18 mouse cellular contexts compared by ENCODE assay signal in genomic region chr11:69653399-69653798, GRCm38 (mm10). TPM values are rescaled to one million over a fixed set of nuclear protein-coding genes. Genes with fewer than 3 reads are reported as not detected.
DNase-seq lines count a peak whose midpoint lies in the region; ATAC-seq and TF ChIP-seq lines count a peak whose summit lies in the region.
"Had no signal": no experiment of that assay in that cellular context is flagged by ENCODE, and none has a peak within 500 bp of the region (broad histone marks: within the 10 kb centered on the region; RNA-seq: fewer than 3 reads in every experiment).

No protein-coding gene starts in this region.

- H3K9me3 ChIP-seq in forebrain, embryonic 13.5 days (replicated peaks), result no peaks in the 10 kb centered on the region
- H3K9me3 ChIP-seq in forebrain, embryonic 14.5 days (replicated peaks; ENCODE audit: control insufficient read depth, low read length), result no peaks in the 10 kb centered on the region
- H3K9me3 ChIP-seq in kidney, embryonic 16.5 days (ENCODE audit: low read length), result no peaks in the 10 kb centered on the region
- H3K9me3 ChIP-seq: heart, embryonic 15.5 days; hindbrain, embryonic 15.5 days; lung, embryonic 15.5 days had no signal

- H3K36me3 ChIP-seq in forebrain, embryonic 13.5 days (ENCODE audit: poor library complexity, severe bottlenecking), result peaks cover 93% of the 10 kb centered on the region
- H3K36me3 ChIP-seq in forebrain, embryonic 14.5 days (ENCODE audit: control insufficient read depth, insufficient read depth, low read length), result peaks cover 90% of the 10 kb centered on the region
- H3K36me3 ChIP-seq in kidney, embryonic 16.5 days (ENCODE audit: insufficient read depth, low read length), result peaks cover 71% of the 10 kb centered on the region

- no peak for DNase-seq in forebrain, embryonic 14.5 days (ENCODE audit: low spot score)
- no peak for DNase-seq in kidney, postnatal 25 days
- DNase-seq in brain, embryonic 14.5 days (ENCODE audit: low read depth), result peak; percentile 18
- DNase-seq in retina, postnatal 7 days (ENCODE audit: low read depth, low spot score), result peak; percentile 62
- DNase-seq in lung, adult 2 months, result no peak
- DNase-seq: adrenal gland, adult 2 months; B cell, adult 2 months; gastrocnemius, postnatal 36 days; kidney, adult 9 months; right cerebral cortex, postnatal 14 days; thymus, postnatal 4 days had no signal

- WGBS in forebrain, embryonic 13.5 days, result 65% methylated on average over 5 of the region's 5 CpGs
- 65% methylated on average over 5 of the region's 5 CpGs for WGBS in forebrain, embryonic 14.5 days
- 67% methylated on average over 5 of the region's 5 CpGs for WGBS in kidney, embryonic 16.5 days
- 66% methylated on average over 5 of the region's 5 CpGs for WGBS in lung, adult 2 months

- no peak overlapping the region for H3K9ac ChIP-seq in forebrain, embryonic 13.5 days
- no peak overlapping the region for H3K9ac ChIP-seq in forebrain, embryonic 14.5 days (ENCODE audit: low read length)
- no peak overlapping the region for H3K9ac ChIP-seq in kidney, embryonic 16.5 days (replicated peaks; ENCODE audit: low read length)
- H3K9ac ChIP-seq: heart, embryonic 15.5 days; hindbrain, embryonic 15.5 days; lung, embryonic 15.5 days had no signal

- no peak for TF ChIP-seq POLR2A in brain, embryonic 14.5 days (IDR thresholded peaks at IDR 0.05; ENCODE audit: borderline replicate concordance, extremely low read depth, insufficient read depth, insufficient read length, poor library complexity, severe bottlenecking)
- no peak for TF ChIP-seq POLR2A in lung, adult 2 months (IDR thresholded peaks at IDR 0.05; ENCODE audit: borderline replicate concordance, extremely low read depth, low read depth, low read length)

- ATAC-seq in forebrain, embryonic 13.5 days, result no peak
- no peak for ATAC-seq in forebrain, embryonic 14.5 days
- no peak for ATAC-seq in kidney, embryonic 16.5 days (ENCODE audit: low FRiP score, low TSS enrichment)

- TF ChIP-seq CTCF in brain, embryonic 14.5 days (IDR thresholded peaks at IDR 0.05; ENCODE audit: borderline replicate concordance, extremely low read depth, insufficient read depth, insufficient read length), result no peak
- no peak for TF ChIP-seq CTCF in lung, adult 2 months (IDR thresholded peaks at IDR 0.05; ENCODE audit: insufficient read depth, low read length)

- no peak overlapping the region for H3K4me2 ChIP-seq in forebrain, embryonic 13.5 days
- no peak overlapping the region for H3K4me2 ChIP-seq in forebrain, embryonic 14.5 days (ENCODE audit: low read length)
- H3K4me2 ChIP-seq in kidney, embryonic 16.5 days (replicated peaks; ENCODE audit: low read depth, low read length), result no peak overlapping the region
- H3K4me2 ChIP-seq: heart, embryonic 15.5 days; hindbrain, embryonic 15.5 days; lung, embryonic 15.5 days had no signal

- H3K27ac ChIP-seq in forebrain, embryonic 13.5 days, result peak overlapping the region; percentile 8; the same call in 1 of the 2 replicates
- no peak overlapping the region for H3K27ac ChIP-seq in forebrain, embryonic 14.5 days (ENCODE audit: low read depth, low read length)
- H3K27ac ChIP-seq in kidney, embryonic 16.5 days (ENCODE audit: low read length), result 0 out of 2 replicates have a peak overlapping the region, but pooled peaks have one; percentile 14
- H3K27ac ChIP-seq: hindbrain, embryonic 15.5 days; layer of hippocampus, adult 2 months; lung, embryonic 15.5 days had no signal

- no peaks in the 10 kb centered on the region for H3K27me3 ChIP-seq in forebrain, embryonic 13.5 days
- H3K27me3 ChIP-seq in forebrain, embryonic 14.5 days (replicated peaks; ENCODE audit: control insufficient read depth, insufficient read depth, low read length), result no peaks in the 10 kb centered on the region
- no peaks in the 10 kb centered on the region for H3K27me3 ChIP-seq in kidney, embryonic 16.5 days (ENCODE audit: insufficient read depth, low read length)
- H3K27me3 ChIP-seq: heart, embryonic 15.5 days; hindbrain, embryonic 15.5 days; lung, embryonic 15.5 days had no signal

- H3K4me3 ChIP-seq in forebrain, embryonic 13.5 days, result no peak overlapping the region
- no peak overlapping the region for H3K4me3 ChIP-seq in forebrain, embryonic 14.5 days (ENCODE audit: low read depth, low read length)
- no peak overlapping the region for H3K4me3 ChIP-seq in kidney, embryonic 16.5 days (ENCODE audit: low read length)
- no peak overlapping the region for H3K4me3 ChIP-seq in lung, adult 2 months (replicated peaks; ENCODE audit: extremely low read depth, low read depth, low read length)
- H3K4me3 ChIP-seq: heart, embryonic 15.5 days; hindbrain, embryonic 15.5 days; layer of hippocampus, adult 2 months; lung, embryonic 15.5 days; myocyte had no signal

- H3K4me1 ChIP-seq in forebrain, embryonic 13.5 days, result peaks cover 5% of the 10 kb centered on the region; the same call in 1 of the 2 replicates
- no peaks in the 10 kb centered on the region for H3K4me1 ChIP-seq in forebrain, embryonic 14.5 days (ENCODE audit: control insufficient read depth, insufficient read depth, low read length)
- peaks cover 18% of the 10 kb centered on the region for H3K4me1 ChIP-seq in kidney, embryonic 16.5 days (ENCODE audit: insufficient read depth, low read length)
- no peaks in the 10 kb centered on the region for H3K4me1 ChIP-seq in lung, adult 2 months (ENCODE audit: control insufficient read depth, insufficient read depth, low read length)

RNA-seq across cellular contexts. Expression of gene Sox15, which starts 1.7 kb away (rescaled TPM):
- polyA plus RNA-seq in forebrain, embryonic 13.5 days (2015; fragmentation: Nextera tagmentation; extraction: Ambion mirVana), result not detected in 2 replicates
- not detected in 2 replicates for polyA plus RNA-seq in forebrain, embryonic 14.5 days (2014; fragmentation: Nextera tagmentation; extraction: Ambion mirVana)
- 0.19 TPM in 1 of 2 replicates, not detected in the other for polyA plus RNA-seq in kidney, embryonic 16.5 days (2015; fragmentation: Nextera tagmentation; extraction: Ambion mirVana)
- 0.42 TPM in 1 of 2 replicates, not detected in the other for polyA plus RNA-seq in brain, embryonic 14.5 days (2012; rRNA removed)
- polyA plus RNA-seq in lung, adult 2 months (2012; rRNA removed), result 0.14 and 5.5 TPM in 2 replicates
- polyA plus RNA-seq: heart, embryonic 15.5 days; hindbrain, embryonic 15.5 days had no signal

RNA-seq across cellular contexts. Expression of gene Mpdu1, which starts 9.0 kb away (rescaled TPM):
- polyA plus RNA-seq in forebrain, embryonic 13.5 days (2015; fragmentation: Nextera tagmentation; extraction: Ambion mirVana), result 89.4 and 95.2 TPM in 2 replicates
- 72.9 and 83.0 TPM in 2 replicates for polyA plus RNA-seq in forebrain, embryonic 14.5 days (2014; fragmentation: Nextera tagmentation; extraction: Ambion mirVana)
- 79.5 and 84.0 TPM in 2 replicates for polyA plus RNA-seq in kidney, embryonic 16.5 days (2015; fragmentation: Nextera tagmentation; extraction: Ambion mirVana)
- polyA plus RNA-seq in brain, embryonic 14.5 days (2012; rRNA removed), result 133 and 185 TPM in 2 replicates
- polyA plus RNA-seq in lung, adult 2 months (2012; rRNA removed), result 67.3 and 88.1 TPM in 2 replicates

RNA-seq across cellular contexts. Expression of gene Cd68, which starts 12.6 kb away (rescaled TPM):
- 4.4 and 5.2 TPM in 2 replicates for polyA plus RNA-seq in forebrain, embryonic 13.5 days (2015; fragmentation: Nextera tagmentation; extraction: Ambion mirVana)
- 8.2 and 9.6 TPM in 2 replicates for polyA plus RNA-seq in forebrain, embryonic 14.5 days (2014; fragmentation: Nextera tagmentation; extraction: Ambion mirVana)
- 12.4 and 15.5 TPM in 2 replicates for polyA plus RNA-seq in kidney, embryonic 16.5 days (2015; fragmentation: Nextera tagmentation; extraction: Ambion mirVana)
- polyA plus RNA-seq in brain, embryonic 14.5 days (2012; rRNA removed), result 7.8 and 10.8 TPM in 2 replicates
- 65.6 and 82.8 TPM in 2 replicates for polyA plus RNA-seq in lung, adult 2 months (2012; rRNA removed)

RNA-seq across cellular contexts. Expression of gene Eif4a1, which starts 18.8 kb away (rescaled TPM):
- 654 and 701 TPM in 2 replicates for polyA plus RNA-seq in forebrain, embryonic 13.5 days (2015; fragmentation: Nextera tagmentation; extraction: Ambion mirVana)
- polyA plus RNA-seq in forebrain, embryonic 14.5 days (2014; fragmentation: Nextera tagmentation; extraction: Ambion mirVana), result 1,177 and 1,222 TPM in 2 replicates
- polyA plus RNA-seq in kidney, embryonic 16.5 days (2015; fragmentation: Nextera tagmentation; extraction: Ambion mirVana), result 571 and 587 TPM in 2 replicates
- 894 and 1,040 TPM in 2 replicates for polyA plus RNA-seq in brain, embryonic 14.5 days (2012; rRNA removed)
- 152 and 265 TPM in 2 replicates for polyA plus RNA-seq in lung, adult 2 months (2012; rRNA removed)

RNA-seq across cellular contexts. Expression of gene Fxr2, which starts 20.6 kb away (rescaled TPM):
- 38.7 and 42.2 TPM in 2 replicates for polyA plus RNA-seq in forebrain, embryonic 13.5 days (2015; fragmentation: Nextera tagmentation; extraction: Ambion mirVana)
- 34.2 and 35.0 TPM in 2 replicates for polyA plus RNA-seq in forebrain, embryonic 14.5 days (2014; fragmentation: Nextera tagmentation; extraction: Ambion mirVana)
- polyA plus RNA-seq in kidney, embryonic 16.5 days (2015; fragmentation: Nextera tagmentation; extraction: Ambion mirVana), result 31.8 and 33.4 TPM in 2 replicates
- 129 and 151 TPM in 2 replicates for polyA plus RNA-seq in brain, embryonic 14.5 days (2012; rRNA removed)
- polyA plus RNA-seq in lung, adult 2 months (2012; rRNA removed), result 54.4 and 66.9 TPM in 2 replicates

Comparison
In these comparisons a context has a peak if more than half of its experiments do, and no peak if none do; other contexts are left out.
1. DNase-seq: peak in brain, embryonic 14.5 days (single experiment) and retina, postnatal 7 days (single experiment); none in forebrain, embryonic 14.5 days (single experiment), kidney, postnatal 25 days (0 of 2) and lung, adult 2 months (single experiment).